Mouse (Mus musculus): Measurements from ENCODE around the gene Gm9507. TPM values are rescaled to one million over a fixed set of nuclear protein-coding genes. Genes with fewer than 3 reads are reported as not detected.
"Not testable (repeated sequence)": the region's sequence is repeated elsewhere in the genome, so short reads cannot be mapped to it uniquely, and the experiment has no call there.

The Gm9507 gene
- total RNA-seq, 2 experiments from 2014 or later, result not detected

DNA sequence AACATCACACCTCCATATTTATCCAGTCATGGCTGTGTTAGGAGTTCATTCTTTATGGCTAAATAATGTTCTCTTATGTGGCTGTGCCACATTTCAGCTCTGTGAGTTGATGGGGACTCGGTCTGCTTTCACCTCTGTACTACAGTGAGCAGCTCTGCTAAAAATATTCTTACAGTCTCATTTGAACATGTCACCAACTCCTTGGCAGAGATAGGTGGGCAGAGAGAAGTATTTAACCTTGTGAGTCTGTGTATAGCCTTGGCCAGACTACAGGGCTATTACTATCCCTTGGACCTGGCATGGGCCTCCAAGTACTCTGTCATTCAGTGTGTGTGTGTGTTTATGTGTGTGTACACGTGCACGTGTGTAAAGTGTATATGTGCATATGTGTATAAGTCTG, 39.5 kb downstream of the Gm9507 start:
- DNase-seq (ENCODE audit: low spot score), result not testable (repeated sequence)

DNA sequence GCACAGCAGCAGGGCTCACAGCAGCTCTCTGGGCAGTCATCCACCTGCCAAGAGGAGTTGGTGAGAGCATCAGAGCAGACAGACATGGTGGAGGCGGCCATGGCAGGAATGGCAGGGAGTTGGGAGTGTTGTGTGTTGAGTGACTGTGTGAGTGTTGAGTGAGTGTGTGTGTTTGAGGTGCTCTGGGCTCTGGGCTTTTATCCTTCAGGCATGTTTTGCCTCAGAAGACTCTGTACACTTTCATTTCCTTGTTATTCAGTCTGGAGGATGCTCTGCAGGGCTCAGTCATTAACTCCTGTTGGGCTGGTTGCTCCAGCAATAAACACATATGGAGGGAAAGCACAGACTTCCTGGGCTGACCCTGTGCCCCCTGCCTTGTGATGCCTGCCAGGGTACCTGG, 40.4 kb downstream of the Gm9507 start, which contains the start of gene Gm3238:
TSS of gene Gm3238 (minus strand) at position 101 of the 400 bp plus-strand sequence.
- not testable (repeated sequence) for DNase-seq (ENCODE audit: low spot score)

DNA sequence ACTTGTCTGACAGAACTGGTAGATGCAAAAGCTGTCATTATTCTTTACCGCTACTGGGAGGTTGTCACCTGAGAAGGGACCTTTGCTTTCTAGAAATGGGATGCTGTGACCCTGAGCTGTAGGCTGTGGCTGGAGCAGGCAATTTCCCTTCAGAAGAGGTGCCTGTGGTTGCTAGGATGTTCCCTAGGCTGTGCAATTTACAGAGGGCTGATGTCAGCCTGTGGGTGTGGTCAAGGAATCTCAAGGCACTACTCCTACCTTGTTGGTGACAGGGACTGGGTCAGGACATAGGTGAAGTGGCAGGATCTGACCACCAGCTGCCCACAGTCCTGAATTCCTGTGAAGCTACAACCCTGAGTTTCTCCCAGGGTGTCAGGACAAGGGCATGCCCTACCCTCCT, 41.9 kb downstream of the Gm9507 start:
- DNase-seq (ENCODE audit: low spot score), result no peak

Other genes with a start within 250 kb of the Gm9507 start
- gene Pttg1ip, start 230.1 kb downstream of the Gm9507 start, total RNA-seq (2021), result 10 to 100 TPM; 23.0 to 33.6 TPM
- 10 to 100 TPM; 44.5 to 47.4 TPM for gene Sumo3, start 205.7 kb downstream of the Gm9507 start, total RNA-seq (2021)
- gene Gm49325, start 205.6 kb downstream of the Gm9507 start, total RNA-seq (2021), result 10 to 100 TPM in 1 of 2 experiments, 1 to 10 TPM in 1; 8.6 to 11.4 TPM
- 100 to 1,000 TPM in 1 of 2 experiments, 10 to 100 TPM in 1; 96.1 to 101 TPM for gene Ube2g2, start 189.6 kb downstream of the Gm9507 start, total RNA-seq (2021)
- not detected for gene Tspear, start 125.3 kb downstream of the Gm9507 start, total RNA-seq (2021)
- gene Gm19402, start 121.1 kb downstream of the Gm9507 start, total RNA-seq (2021), result not detected
- not detected for gene Gm9508, start 114.6 kb downstream of the Gm9507 start, total RNA-seq (2021)
- not detected for gene Gm10272, start 105.2 kb downstream of the Gm9507 start, total RNA-seq (2021)
- not detected for gene Gm10024, start 100.4 kb downstream of the Gm9507 start, total RNA-seq (2021)
- gene Gm10142, start 96.0 kb downstream of the Gm9507 start, total RNA-seq (2021), result not detected
- gene Krtap12-1, start 91.2 kb downstream of the Gm9507 start, total RNA-seq (2021), result not detected
- gene Gm10100, start 85.4 kb downstream of the Gm9507 start, total RNA-seq (2021), result not detected
- not detected for gene Gm18596, start 69.2 kb downstream of the Gm9507 start, total RNA-seq (2021)
- not detected for gene Gm9736, start 60.5 kb downstream of the Gm9507 start, total RNA-seq (2021)
- not detected for gene Gm3233, start 52.2 kb downstream of the Gm9507 start, total RNA-seq (2021)
- not detected for gene Gm3238, start 40.5 kb downstream of the Gm9507 start, total RNA-seq (2021)
- gene Gm7138, start 34.9 kb downstream of the Gm9507 start, total RNA-seq (2021), result not detected
- not detected for gene Gm3250, start 29.3 kb downstream of the Gm9507 start, total RNA-seq (2021)
- gene Gm7137, start 23.6 kb downstream of the Gm9507 start, total RNA-seq (2021), result not detected
- not detected for gene Gm9639, start 16.8 kb downstream of the Gm9507 start, total RNA-seq (2021)
- not detected for gene Gm19668, start 12.7 kb downstream of the Gm9507 start, total RNA-seq (2021)
- not detected for gene Gm2696, start 2.8 kb upstream of the Gm9507 start, total RNA-seq (2021)
- gene Krtap10-4, start 15.3 kb upstream of the Gm9507 start, total RNA-seq (2021), result not detected
- not detected for gene Krtap10-10, start 24.1 kb upstream of the Gm9507 start, total RNA-seq (2021)
- gene Gm36176, start 35.0 kb upstream of the Gm9507 start, total RNA-seq (2021), result not detected
- gene Gm10318, start 41.0 kb upstream of the Gm9507 start, total RNA-seq (2021), result not detected
- not detected for gene Gm3285, start 50.1 kb upstream of the Gm9507 start, total RNA-seq (2021)
- under 1 TPM; 0.23 to 0.28 TPM for gene Lrrc3, start 90.7 kb upstream of the Gm9507 start, total RNA-seq (2021)
- gene Trpm2, start 158.7 kb upstream of the Gm9507 start, total RNA-seq (2021), result under 1 TPM; 0.07 to 0.26 TPM
- 1 to 10 TPM; 4.1 to 4.6 TPM for gene 1810043G02Rik, start 166.7 kb upstream of the Gm9507 start, total RNA-seq (2021)
- gene Pfkl, start 198.2 kb upstream of the Gm9507 start, total RNA-seq (2021), result 1 to 10 TPM; 5.9 to 7.0 TPM
- not detected for gene Dnmt3l, start 230.1 kb upstream of the Gm9507 start, total RNA-seq (2021)
- not detected for gene Aire, start 231.8 kb upstream of the Gm9507 start, total RNA-seq (2021)

Data from gastrocnemius, adult 18-20 months (tissue).